Mouse (Mus musculus) thymus, adult 18-20 months (tissue): ENCODE measurements around the gene Slc2a13.

Experiments used
- DNase-seq, 2 experiments: peaks; one replicate each; pipeline ENCODE4 v3.0.0; 2022; ENCODE audit warnings: mixed read lengths in 2 of 2

The Slc2a13 gene

DNA sequence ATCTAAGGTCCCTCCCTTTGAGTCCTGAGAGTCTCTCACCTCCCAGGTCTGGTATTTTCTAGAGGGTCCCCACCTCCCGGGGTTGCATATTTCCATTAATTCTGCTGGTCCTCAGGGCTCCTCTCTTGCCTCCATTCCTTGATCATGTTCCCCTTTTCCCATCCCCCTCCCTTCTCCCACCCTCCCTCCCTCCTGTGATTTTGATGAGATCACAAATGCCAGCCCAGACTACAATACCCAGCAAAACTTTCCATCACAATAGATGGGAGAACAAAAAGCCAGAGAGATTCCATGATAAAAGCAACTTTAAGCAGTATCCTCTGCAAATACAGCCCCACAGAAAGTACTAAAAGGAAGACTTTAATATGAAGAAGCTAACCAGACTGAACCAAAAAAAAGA is 309.1 kb downstream of the Slc2a13 start:
- DNase-seq = no peak

DNA sequence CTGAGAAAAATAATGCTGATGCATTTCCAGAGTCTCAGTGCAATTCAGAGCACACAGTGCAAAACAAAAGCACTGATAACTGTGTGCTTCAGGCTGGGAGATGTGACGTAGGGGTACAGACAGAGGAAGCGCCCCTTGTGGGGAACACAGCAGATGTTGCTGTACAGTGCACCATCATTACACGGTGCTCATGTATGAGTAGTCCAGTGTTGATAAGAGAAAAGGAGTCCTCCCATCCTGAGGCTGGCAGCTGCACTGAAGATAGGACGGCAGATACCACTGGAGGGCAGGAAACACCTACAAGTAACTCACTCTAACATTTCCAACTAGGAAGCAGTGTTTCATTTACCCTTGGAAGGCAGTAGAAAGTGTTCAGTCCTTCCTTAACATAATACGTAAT is 312.5 kb downstream of the Slc2a13 start:
- no peak for DNase-seq

DNA sequence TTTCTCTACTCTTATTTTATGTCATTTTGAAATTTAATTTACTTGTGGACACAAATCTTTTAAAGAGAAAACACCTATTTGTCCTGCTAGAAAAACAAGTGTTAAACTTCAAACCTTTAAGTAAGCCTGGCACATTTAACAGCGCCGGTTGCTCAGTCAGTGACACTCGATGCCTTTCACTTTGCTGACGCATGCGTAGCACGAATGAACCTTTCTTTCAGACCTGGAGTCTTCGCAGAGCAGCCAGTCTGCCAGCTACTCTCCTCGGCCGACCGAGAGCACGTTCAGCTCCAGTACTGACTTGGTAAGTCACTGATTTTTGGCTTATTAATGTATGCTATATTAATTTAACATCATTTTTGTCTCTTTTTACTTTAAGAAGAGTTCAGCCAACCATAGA is 315.9 kb downstream of the Slc2a13 start:
- DNase-seq = no peak

DNA sequence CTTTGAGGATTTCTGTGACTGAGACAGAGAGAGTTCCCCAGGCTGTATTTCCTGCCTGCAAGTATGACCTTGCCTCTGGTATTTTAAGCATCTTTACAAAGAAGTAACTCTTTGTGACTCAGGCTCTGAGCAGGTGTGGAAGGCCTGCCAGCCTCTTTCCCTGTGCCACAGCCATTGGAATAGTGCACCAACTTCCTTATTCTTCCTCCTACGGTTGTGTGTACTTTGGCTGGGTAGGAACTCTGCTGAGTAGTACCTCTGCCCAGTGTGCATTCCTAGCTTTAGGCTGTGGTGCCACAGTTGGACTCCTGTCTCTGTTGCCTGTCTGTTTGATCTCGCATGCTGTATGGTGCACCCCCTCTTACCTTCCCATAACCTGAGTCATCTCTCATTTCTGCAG is 317.8 kb downstream of the Slc2a13 start:
- no peak for DNase-seq

DNA sequence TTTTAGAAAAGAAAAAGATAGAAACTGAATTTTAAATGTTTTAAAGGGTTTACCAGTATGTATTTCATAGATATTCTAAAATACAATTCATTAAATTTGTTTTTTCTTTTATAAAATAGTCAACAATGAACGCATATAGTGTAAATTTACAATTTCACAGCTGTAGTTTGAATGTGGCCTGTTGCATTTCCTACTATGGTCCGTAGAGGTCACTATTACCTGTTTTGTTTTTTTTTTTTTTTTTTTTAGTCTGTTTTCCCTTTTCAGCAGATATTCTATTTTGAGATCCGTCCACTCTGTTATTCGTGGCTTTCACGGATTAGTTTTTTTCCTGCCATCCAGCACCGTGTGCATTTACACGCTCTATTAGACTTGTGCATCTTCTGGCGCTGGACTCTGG is 320.1 kb downstream of the Slc2a13 start:
- DNase-seq = no peak

DNA sequence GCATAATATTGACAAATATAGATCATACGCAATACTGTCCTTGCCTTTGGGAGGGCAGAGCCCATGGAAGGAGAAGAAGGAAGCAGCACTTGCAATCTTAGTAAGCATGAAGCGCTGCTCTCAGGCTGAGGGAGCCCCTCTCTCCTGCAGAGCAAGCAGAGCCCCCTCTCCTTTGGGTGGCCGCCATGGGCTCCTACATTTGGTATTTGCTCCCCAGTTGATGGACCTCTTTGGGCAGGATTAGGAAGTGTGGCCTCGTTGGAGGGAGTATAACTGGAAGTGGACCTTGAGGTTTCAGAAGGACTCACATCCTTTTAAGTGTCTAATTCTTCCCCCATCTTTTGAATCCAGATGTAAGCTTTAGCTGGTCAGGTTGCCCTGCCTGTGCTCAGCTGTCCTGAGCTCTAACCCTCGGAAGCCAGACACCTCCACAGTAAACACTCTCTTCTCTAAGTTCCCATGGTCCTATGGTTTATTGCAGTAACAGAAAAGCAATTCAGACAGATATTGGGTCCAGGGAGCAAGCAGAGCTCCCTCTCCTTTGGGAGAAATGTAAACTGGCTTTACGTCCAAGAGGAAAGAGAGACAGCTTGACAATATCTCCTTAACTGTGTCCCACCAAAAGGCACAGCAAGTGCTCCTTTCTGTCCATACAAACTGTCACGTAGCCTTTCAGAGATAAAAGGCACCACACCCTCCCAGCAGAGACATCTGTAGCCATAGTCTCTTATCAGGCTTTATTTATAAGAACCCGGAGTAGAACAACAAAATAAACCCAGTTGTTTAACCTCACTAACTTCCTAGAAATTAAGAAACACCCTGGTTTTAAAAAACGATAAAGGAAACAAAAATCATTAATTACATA is 321.3 kb downstream of the Slc2a13 start:
- DNase-seq = no peak

DNA sequence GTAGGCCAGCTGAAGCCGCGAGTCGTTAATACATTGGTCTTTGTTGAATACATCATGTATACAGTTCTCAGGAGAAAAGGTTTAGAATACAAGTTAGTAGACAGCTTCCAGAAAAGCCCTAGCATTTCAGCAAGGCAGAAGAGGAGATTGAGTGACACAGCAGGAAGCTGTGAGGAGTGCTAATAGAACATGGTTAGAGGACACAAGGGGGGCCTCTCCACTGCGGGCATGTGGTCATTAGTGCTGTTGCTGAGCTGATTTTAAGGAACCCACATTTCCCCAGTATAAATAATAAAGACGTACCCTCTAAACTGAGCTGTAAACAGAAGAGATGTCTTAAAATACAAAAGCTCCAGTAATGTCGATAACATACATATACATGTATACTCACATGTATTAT is 322.2 kb downstream of the Slc2a13 start:
- DNase-seq = no peak

DNA sequence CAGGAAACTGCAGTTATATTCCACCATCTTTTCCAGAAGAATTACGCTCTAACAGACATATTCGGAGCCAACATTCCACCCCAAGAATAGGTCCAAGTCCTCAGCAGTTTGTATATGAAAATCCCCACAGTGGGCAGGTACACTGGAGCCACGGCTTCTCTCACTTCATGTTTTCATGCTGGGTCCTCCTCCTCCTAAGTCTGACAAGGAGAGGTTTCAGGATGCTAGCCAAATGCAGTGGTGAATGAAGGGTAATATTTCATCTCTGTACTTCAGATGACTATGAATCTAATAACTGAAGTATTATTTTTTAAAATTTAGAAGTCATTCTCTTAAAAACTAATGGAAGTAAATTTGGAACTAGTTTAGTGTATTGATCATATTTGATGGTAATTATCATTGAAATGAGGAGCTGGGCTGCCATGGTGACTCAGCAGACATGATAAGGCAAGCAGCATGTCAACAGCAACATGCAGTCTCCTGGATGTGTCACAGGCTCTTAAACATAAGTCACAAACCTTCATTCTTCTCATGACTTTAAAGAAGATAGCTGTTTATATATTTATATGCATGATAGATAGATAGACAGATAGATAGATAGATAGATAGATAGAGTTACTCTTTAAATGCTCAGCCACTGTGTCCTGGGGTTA is 332.3 kb downstream of the Slc2a13 start:
- DNase-seq = no peak

DNA sequence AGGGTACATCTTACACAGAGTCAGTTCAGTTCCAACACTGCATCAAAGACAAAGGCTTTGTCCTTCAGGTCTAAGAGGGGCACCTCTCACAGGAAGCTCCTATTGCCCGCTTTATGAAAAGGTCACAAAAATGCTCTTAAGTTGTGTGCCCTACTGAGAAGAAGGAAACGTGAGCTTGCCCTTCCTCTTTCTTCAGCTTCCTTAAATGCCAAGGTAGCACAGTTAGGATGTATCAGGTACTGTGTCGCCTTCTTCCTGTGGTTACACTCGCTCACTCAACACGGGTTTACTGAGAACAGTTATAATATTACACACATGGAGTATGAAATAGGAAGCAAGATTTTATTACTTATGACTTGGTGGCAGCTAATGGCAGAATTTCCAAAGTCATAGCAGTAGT is 335.8 kb downstream of the Slc2a13 start:
- no peak for DNase-seq
